Mouse (Mus musculus): ENCODE results near the gene Tmem218. TPM values are rescaled to one million over a fixed set of nuclear protein-coding genes. Genes with fewer than 3 reads are reported as not detected.

Gene Tmem218
- polyA plus RNA-seq, 1 experiment from 2014 or later, result 11.4 TPM

DNA sequence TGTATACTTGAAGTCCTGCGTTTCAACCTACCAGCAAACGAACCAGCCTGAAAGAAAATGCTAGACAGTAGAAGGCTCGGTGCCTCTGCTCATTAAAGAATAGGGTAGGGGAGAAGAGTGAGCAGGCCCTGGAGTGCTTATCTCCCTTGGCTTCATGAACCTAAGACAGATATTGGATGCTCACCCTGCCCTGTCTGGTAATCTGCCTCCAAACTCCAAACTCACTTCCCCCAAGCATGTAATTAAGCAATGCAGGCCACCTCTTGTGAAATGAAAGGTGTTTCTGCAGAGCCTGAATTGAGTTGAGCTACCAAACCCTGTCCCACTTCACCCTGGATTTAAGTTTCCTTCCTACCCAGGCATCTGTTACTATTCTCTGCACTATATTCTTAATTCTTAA, 34.7 kb downstream of the Tmem218 start:
- H3K9me3 ChIP-seq (replicated peaks), result no peaks in the 10 kb centered on the region
- H3K4me2 ChIP-seq, result no peak overlapping the region
- peaks cover 5% of the 10 kb centered on the region; the same call in 1 of the 2 replicates for H3K4me1 ChIP-seq
- no peaks in the 10 kb centered on the region for H3K27me3 ChIP-seq
- no peak overlapping the region for H3K9ac ChIP-seq
- no peak for ATAC-seq (replicated peaks; ENCODE audit: low FRiP score)
- H3K27ac ChIP-seq, result no peak overlapping the region
- no peak overlapping the region for H3K4me3 ChIP-seq (replicated peaks)
- WGBS, result 84% methylated on average over 3 of the region's 3 CpGs
- H3K36me3 ChIP-seq, result no peaks in the 10 kb centered on the region

DNA sequence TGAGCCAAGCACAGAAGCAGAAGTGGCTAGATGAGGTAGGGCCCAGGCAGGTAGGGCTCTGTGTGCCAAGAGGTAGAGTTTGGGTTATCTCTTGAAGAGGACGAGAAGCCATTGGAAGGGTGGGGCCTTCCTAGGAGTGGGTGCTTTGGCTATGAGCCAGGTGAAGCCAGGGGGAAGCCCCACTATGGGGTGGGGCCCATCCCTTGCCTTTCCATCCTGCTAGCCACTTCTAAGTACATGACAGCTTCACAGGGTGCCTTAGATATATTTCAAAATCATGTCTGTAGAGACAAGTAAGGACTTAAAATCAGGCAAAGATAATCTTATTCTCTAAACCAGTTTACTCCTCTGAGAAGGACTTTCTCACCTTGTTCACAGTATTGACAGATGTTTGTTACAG, 36.6 kb downstream of the Tmem218 start:
- 74% methylated on average over 1 of the region's 1 CpGs for WGBS
- H3K27ac ChIP-seq, result no peak overlapping the region
- no peaks in the 10 kb centered on the region for H3K27me3 ChIP-seq
- H3K36me3 ChIP-seq, result no peaks in the 10 kb centered on the region
- H3K9me3 ChIP-seq (replicated peaks), result no peaks in the 10 kb centered on the region
- no peak overlapping the region for H3K9ac ChIP-seq
- no peak for ATAC-seq (replicated peaks; ENCODE audit: low FRiP score)
- H3K4me1 ChIP-seq, result peaks cover 14% of the 10 kb centered on the region
- no peak overlapping the region for H3K4me2 ChIP-seq
- no peak overlapping the region for H3K4me3 ChIP-seq (replicated peaks)

DNA sequence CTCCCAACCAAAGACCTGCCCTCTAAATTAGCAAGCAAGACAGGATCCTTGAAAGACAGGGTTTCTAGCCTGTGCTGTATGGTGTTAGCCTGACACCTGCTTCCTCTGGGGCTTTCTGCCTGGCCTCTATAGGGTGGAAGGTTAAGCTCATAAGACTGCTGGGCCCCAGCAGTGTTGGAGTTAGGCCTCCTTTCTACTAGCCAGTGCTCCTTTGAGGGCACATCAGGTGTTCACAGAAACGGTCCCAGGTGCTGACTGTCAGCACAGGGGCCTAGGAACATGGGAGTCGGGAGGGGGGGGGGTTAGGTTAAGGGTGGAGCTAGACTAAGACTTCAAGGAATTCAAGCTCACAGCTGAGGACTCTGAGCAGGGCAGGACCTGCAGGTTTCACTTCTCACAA, 37.4 kb downstream of the Tmem218 start:
- WGBS, result 60% methylated on average over 2 of the region's 2 CpGs
- Histone ChIP-seq H3K4me2 (no peak overlapping the region), H3K9ac (no peak overlapping the region), H3K27ac (no peak overlapping the region), H3K27me3 (no peaks in the 10 kb centered on the region), H3K36me3 (no peaks in the 10 kb centered on the region), H3K4me1 (peaks cover 14% of the 10 kb centered on the region), H3K4me3 (replicated peaks) (no peak overlapping the region), H3K9me3 (replicated peaks) (no peaks in the 10 kb centered on the region)
- ATAC-seq (replicated peaks; ENCODE audit: low FRiP score), result no peak

DNA sequence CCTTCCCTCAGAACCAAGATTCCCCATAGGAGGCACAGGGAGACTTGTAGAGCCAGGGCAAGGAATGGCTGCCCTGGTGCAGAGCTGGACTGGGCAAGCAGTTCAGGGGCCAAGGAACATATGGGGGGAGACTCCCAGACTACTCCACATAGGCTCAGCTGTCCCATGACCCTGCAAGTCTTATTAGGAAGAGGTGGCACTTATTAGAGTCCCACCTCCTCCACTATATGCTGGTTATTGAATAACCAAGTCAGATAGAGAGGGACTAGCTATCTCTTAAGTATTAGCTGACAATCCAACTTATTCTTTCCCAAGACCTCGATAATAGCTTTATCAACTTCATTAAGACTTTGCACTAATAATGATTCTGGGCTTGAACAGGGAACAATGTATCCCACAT, 37.8 kb downstream of the Tmem218 start:
- Histone ChIP-seq H3K9me3 (replicated peaks) (no peaks in the 10 kb centered on the region), H3K9ac (no peak overlapping the region), H3K27ac (no peak overlapping the region), H3K36me3 (no peaks in the 10 kb centered on the region), H3K27me3 (no peaks in the 10 kb centered on the region), H3K4me1 (peaks cover 14% of the 10 kb centered on the region), H3K4me3 (replicated peaks) (no peak overlapping the region), H3K4me2 (no peak overlapping the region)
- 95% methylated on average over 1 of the region's 1 CpGs for WGBS
- no peak for ATAC-seq (replicated peaks; ENCODE audit: low FRiP score)

DNA sequence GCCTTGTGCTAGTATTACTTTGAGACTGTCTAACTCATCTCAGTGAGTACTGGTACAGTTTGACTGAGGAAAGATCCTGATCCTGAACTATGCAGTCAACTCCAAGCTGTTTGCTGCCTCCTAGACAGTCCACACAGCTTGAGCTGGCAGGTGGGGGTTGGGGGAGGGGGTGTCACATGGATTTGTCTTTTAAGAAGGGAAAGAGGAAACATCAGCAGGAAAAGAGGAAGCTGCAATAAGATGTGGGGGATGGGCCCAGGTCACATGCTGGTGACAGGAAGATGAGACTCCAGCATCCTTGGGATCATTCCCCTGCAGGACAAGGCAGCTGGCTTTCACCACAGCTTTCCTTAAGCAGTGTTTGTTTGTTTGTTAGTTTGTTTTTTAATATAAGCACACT, 39.4 kb downstream of the Tmem218 start:
- no peak overlapping the region for H3K4me3 ChIP-seq (replicated peaks)
- H3K36me3 ChIP-seq, result no peaks in the 10 kb centered on the region
- H3K9me3 ChIP-seq (replicated peaks), result no peaks in the 10 kb centered on the region
- no peak overlapping the region for H3K27ac ChIP-seq
- H3K27me3 ChIP-seq, result no peaks in the 10 kb centered on the region
- H3K9ac ChIP-seq, result no peak overlapping the region
- H3K4me1 ChIP-seq, result peaks cover 14% of the 10 kb centered on the region
- no peak overlapping the region for H3K4me2 ChIP-seq
- 0 out of 2 replicates have a peak, but pooled peaks have one; percentile 37 for ATAC-seq (replicated peaks; ENCODE audit: low FRiP score)

DNA sequence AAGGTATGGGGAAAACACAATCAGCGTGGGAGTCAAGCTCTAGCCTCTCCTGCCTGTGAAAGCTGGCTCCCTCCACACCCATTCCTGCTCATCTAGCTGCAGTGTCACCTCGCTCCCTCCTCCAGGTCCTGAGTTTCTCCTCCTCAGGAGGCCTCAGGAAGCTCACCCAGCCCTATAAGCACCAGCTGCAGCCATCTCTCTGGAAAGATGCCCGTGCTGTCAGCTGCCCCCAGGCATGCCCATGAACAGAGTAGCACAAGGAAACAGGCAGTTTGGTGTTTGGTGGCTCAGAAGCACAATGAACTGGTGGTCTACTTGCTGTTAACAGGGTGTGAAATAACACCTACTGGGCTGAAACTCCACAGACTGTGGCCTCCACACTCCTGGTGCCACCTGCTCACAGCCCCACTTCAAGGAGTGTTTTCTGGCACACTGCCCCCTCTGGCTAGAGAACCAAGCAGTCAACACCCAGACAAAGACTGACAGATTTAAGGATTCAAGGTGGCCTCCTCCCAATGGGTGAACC, 40.4 kb downstream of the Tmem218 start:
- H3K27me3 ChIP-seq, result no peaks in the 10 kb centered on the region
- peaks cover 14% of the 10 kb centered on the region for H3K4me1 ChIP-seq
- H3K4me3 ChIP-seq (replicated peaks), result no peak overlapping the region
- no peak overlapping the region for H3K27ac ChIP-seq
- H3K4me2 ChIP-seq, result no peak overlapping the region
- no peaks in the 10 kb centered on the region for H3K9me3 ChIP-seq (replicated peaks)
- 23% methylated on average over 3 of the region's 3 CpGs for WGBS
- ATAC-seq (replicated peaks; ENCODE audit: low FRiP score), result peak; percentile 24; the same call in 1 of the 2 replicates
- H3K36me3 ChIP-seq, result no peaks in the 10 kb centered on the region
- H3K9ac ChIP-seq, result no peak overlapping the region

DNA sequence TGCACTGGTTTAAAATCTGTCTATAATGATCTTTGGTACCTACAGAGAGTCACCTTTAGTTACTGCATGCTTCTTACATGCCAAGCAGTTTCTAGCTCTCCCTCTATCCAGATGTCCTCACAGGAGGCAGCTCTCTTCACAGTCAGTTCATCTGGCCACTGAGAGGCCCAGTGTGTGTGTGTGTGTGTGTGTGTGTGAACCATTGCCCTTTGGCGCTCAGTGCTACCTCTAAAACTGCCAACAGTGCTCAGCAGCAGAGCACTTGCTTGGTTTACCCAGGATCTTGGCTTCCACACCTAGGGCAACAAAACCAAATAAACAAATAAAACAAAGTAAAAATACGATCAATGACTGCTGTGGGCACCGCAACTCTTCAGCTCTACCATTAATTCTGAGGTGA, 42.0 kb downstream of the Tmem218 start:
- H3K4me2 ChIP-seq, result no peak overlapping the region
- no peak overlapping the region for H3K27ac ChIP-seq
- WGBS, result 67% methylated on average over 3 of the region's 3 CpGs
- H3K36me3 ChIP-seq, result no peaks in the 10 kb centered on the region
- no peaks in the 10 kb centered on the region for H3K27me3 ChIP-seq
- no peak overlapping the region for H3K4me3 ChIP-seq (replicated peaks)
- H3K4me1 ChIP-seq, result peaks cover 19% of the 10 kb centered on the region
- H3K9me3 ChIP-seq (replicated peaks), result no peaks in the 10 kb centered on the region
- no peak overlapping the region for H3K9ac ChIP-seq
- no peak for ATAC-seq (replicated peaks; ENCODE audit: low FRiP score)

DNA sequence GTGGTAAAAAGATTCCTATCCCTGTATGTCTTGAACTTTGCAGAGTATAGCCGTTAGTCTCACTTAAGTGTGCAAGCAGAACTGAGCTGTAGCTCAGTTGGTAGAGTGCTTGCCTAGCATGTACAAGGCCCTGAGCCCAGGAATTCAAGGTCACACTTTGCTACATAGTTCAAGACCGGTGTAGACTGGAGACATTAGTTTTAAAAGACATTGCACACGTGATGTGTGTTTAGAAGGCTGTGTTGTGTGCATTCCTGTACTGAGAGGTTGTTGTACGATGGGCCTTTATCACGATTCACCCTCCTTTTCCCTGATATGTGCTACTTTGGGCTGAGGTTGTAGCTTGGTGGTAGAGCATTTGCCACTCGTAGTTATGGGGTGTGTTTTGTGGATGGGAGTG, 42.6 kb downstream of the Tmem218 start:
- Histone ChIP-seq H3K9me3 (replicated peaks) (no peaks in the 10 kb centered on the region), H3K27me3 (no peaks in the 10 kb centered on the region), H3K4me2 (no peak overlapping the region), H3K4me1 (peaks cover 26% of the 10 kb centered on the region), H3K4me3 (replicated peaks) (no peak overlapping the region), H3K36me3 (no peaks in the 10 kb centered on the region), H3K9ac (no peak overlapping the region), H3K27ac (no peak overlapping the region)
- no peak for ATAC-seq (replicated peaks; ENCODE audit: low FRiP score)
- WGBS, result 87% methylated on average over 6 of the region's 6 CpGs

DNA sequence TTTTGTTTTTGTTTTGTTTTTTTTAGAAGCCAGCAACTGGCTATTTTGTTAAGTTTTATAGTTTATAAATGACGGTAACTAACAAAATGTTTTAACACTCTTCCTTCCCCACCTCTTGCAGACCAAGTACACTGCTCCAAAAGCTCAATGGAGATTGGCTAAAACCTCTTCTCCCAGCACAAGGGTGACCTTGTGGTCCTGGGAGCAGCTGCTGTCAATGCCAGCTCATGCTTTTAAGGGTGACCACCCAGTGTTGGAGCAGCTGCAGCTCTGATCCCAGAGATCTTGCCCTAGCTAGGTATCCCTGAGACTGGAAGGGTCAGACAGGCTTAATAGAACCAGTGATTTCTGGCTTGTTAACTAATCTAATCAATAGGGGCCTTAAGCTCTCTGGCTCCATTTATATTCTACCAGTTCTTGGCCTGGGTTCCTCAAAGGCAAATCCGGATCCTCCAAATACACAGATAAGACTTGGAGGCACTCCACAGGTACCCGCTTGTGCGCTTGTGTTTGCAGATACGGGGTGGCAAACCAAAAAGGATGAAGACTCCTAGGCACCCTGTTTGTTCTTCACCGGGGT, 46.6 kb downstream of the Tmem218 start:
- Histone ChIP-seq H3K27me3 (no peaks in the 10 kb centered on the region), H3K9me3 (replicated peaks) (no peaks in the 10 kb centered on the region), H3K4me1 (peaks cover 18% of the 10 kb centered on the region), H3K4me2 (peak overlapping the region; percentile 92), H3K36me3 (no peaks in the 10 kb centered on the region), H3K4me3 (replicated peaks) (peak overlapping the region; percentile 52), H3K27ac (no peak overlapping the region), H3K9ac (peak overlapping the region; percentile 48; the same call in 1 of the 2 replicates)
- ATAC-seq (replicated peaks; ENCODE audit: low FRiP score), result no peak; the same call in 1 of the 2 replicates
- WGBS, result 20% methylated on average over 6 of the region's 6 CpGs

DNA sequence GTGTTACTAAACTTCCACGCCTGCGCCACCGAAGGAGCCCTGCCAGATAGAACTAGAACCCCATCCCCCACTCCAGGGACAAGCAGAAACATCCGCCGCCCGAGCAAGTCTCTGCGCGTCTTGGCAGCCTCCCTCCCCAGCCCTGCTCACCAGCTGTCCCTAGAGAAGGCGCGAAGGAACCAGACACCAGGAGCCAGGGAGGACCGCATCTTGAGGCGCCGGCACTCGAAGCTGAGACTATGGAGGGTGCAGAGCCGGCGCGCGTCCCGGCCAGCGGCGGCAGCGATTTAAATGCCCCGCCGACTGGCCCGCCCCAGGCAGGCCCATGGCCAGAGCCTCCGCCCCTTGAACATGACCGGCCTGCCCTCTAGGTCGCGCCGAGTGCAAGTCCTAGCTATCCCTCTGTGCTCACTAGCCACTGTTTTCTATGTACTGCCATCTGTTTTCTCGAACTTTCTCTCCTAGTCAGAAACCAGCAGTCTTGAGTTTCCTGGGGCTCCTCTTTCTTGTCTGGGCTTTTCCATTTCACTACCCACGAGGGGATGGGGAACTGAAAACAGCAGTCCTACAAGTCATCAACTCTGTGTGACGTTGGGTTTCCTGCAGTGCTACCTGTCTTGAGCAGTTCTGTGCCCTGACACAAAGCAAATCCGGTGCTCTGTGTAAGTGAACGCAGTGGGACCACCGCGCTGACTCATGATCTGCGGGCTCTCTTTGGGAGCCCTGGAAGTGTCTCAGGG, 47.3 kb downstream of the Tmem218 start, which contains the start of gene Slc37a2:
TSS of gene Slc37a2 (minus strand) at position 590 of the 740 bp plus-strand sequence.
- Histone ChIP-seq H3K4me2 (peak within 1 kb of the TSS; percentile 92), H3K27ac (peak within 1 kb of the TSS; percentile 39; the same call in 1 of the 2 replicates), H3K9ac (peak within 1 kb of the TSS; percentile 48; the same call in 1 of the 2 replicates), H3K36me3 (no peaks in the 10 kb centered on the region), H3K4me3 (replicated peaks) (peak within 1 kb of the TSS; percentile 52), H3K27me3 (no peaks in the 10 kb centered on the region), H3K9me3 (replicated peaks) (no peaks in the 10 kb centered on the region), H3K4me1 (peaks cover 18% of the 10 kb centered on the region)
- 3% methylated on average over 38 of the region's 38 CpGs for WGBS
- peak; percentile 90 for ATAC-seq (replicated peaks; ENCODE audit: low FRiP score)

DNA sequence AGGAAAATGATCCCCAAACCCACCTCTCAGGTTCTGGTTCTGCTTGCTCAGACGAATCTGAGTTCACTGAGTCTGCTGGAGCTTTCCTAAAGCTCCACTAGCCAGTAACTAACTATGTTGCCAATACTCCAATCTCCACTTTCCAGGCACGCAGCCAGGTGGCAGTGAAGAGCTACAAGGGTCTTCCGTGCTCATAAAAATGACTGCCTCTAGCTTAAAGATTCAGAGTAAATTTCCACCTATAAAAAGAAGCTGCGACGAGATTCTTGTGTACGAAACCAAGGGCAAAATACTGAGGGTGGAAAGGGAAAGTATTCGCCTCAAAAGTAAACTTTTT, 47.8 kb downstream of the Tmem218 start:
- ATAC-seq (replicated peaks; ENCODE audit: low FRiP score), result peak; percentile 68
- WGBS, result 26% methylated on average over 7 of the region's 7 CpGs
- H3K4me3 ChIP-seq (replicated peaks), result peak overlapping the region; percentile 52
- no peaks in the 10 kb centered on the region for H3K27me3 ChIP-seq
- H3K4me2 ChIP-seq, result peak overlapping the region; percentile 92
- H3K36me3 ChIP-seq, result no peaks in the 10 kb centered on the region
- peaks cover 18% of the 10 kb centered on the region for H3K4me1 ChIP-seq
- no peaks in the 10 kb centered on the region for H3K9me3 ChIP-seq (replicated peaks)
- H3K9ac ChIP-seq, result peak overlapping the region; percentile 48; the same call in 1 of the 2 replicates
- 0 out of 2 replicates have a peak overlapping the region, but pooled peaks have one; percentile 39 for H3K27ac ChIP-seq

DNA sequence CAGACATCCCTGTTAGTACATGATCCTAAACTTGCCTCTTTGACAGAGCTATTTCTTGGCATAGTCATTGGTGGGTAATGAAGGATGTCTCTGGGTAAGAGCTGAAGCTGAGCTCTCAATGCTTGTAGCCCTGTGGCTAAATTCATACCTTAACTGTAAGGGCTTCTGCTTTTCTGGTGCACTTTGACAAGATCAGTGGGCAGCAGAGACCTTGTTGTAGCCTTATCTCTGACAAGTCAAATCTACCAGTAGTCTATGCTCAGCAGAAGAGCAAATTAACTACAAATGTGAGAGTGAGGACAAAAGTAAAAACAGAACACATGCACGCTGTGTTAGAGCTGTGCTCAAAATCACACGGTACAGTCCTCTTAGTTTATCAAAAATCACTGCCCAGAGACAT, 58.6 kb downstream of the Tmem218 start:
- H3K4me2 ChIP-seq, result no peak overlapping the region
- 90% methylated on average over 2 of the region's 2 CpGs for WGBS
- no peak for ATAC-seq (replicated peaks; ENCODE audit: low FRiP score)
- H3K4me1 ChIP-seq, result no peaks in the 10 kb centered on the region
- H3K9me3 ChIP-seq (replicated peaks), result no peaks in the 10 kb centered on the region
- H3K27ac ChIP-seq, result no peak overlapping the region
- H3K27me3 ChIP-seq, result no peaks in the 10 kb centered on the region
- H3K36me3 ChIP-seq, result no peaks in the 10 kb centered on the region
- no peak overlapping the region for H3K4me3 ChIP-seq (replicated peaks)
- no peak overlapping the region for H3K9ac ChIP-seq
